In genomic region chr10:11282306-11282631, GRCm38 (mm10) we compare ENCODE assay signal across 8 mouse cellular contexts. TPM values are rescaled to one million over a fixed set of nuclear protein-coding genes. Genes with fewer than 3 reads are reported as not detected.
A peak's percentile ranks its signal among the peaks of the same experiment; 100 is the strongest.
DNase-seq lines count a peak whose midpoint lies in the region; ATAC-seq and TF ChIP-seq lines count a peak whose summit lies in the region.

No protein-coding gene starts in this region.

- TF ChIP-seq RAD21 in MEL (IDR thresholded peaks at IDR 0.05; ENCODE audit: low read depth, low read length): no peak

- intact Hi-C loops in heart, postnatal 36 days (cut with DNase I): loop anchor here (5.0 kb wide), 2 partner anchors 70 to 85 kb away; no protein-coding TSS in a partner anchor

- H3K4me3 ChIP-seq in heart, embryonic 11.5 days (ENCODE audit: low read depth, low read length): peak overlapping the region; percentile 89
- H3K4me3 ChIP-seq in MEL (ENCODE audit: control insufficient read depth in 1 of 2, insufficient read depth in 1 of 2, low read depth in 2 of 2, low read length in 2 of 2): peak overlapping the region; percentile 70 to 92
- H3K4me3 ChIP-seq in forebrain, embryonic 15.5 days: peak overlapping the region; percentile 97

- TF ChIP-seq EP300 in MEL (IDR thresholded peaks at IDR 0.05; ENCODE audit: low read depth in 1 of 2, low read length in 2 of 2): peak; percentile 8 to 22; a peak in 2 of 4 replicates

- no peaks in the 10 kb centered on the region for H3K36me3 ChIP-seq in heart, embryonic 11.5 days (ENCODE audit: control insufficient read depth, insufficient read depth, low read length)
- peaks cover 2 to 25% of the 10 kb centered on the region in 2 experiments; a peak in 2 of 4 replicates for H3K36me3 ChIP-seq in MEL (ENCODE audit: control insufficient read depth in 1 of 2, insufficient read depth in 2 of 2, low read length in 2 of 2)
- H3K36me3 ChIP-seq in forebrain, embryonic 15.5 days: no peaks in the 10 kb centered on the region

- H3K27me3 ChIP-seq in heart, embryonic 11.5 days (ENCODE audit: control insufficient read depth, insufficient read depth, low read length): no peaks in the 10 kb centered on the region
- H3K27me3 ChIP-seq in MEL (ENCODE audit: control insufficient read depth in 1 of 2, insufficient read depth in 2 of 2, low read length in 2 of 2): no peaks in the 10 kb centered on the region
- no peaks in the 10 kb centered on the region for H3K27me3 ChIP-seq in forebrain, embryonic 15.5 days

- 0 out of 2 replicates have a peak, but pooled peaks cover 4% of the 10 kb centered on the region for H3K4me1 ChIP-seq in heart, embryonic 11.5 days (ENCODE audit: control insufficient read depth, insufficient read depth, low read length)
- peaks cover 2 to 16% of the 10 kb centered on the region in 2 experiments for H3K4me1 ChIP-seq in MEL (ENCODE audit: control insufficient read depth in 1 of 2, insufficient read depth in 2 of 2, low read length in 2 of 2)
- peaks cover 16% of the 10 kb centered on the region for H3K4me1 ChIP-seq in forebrain, embryonic 15.5 days

- no peak for TF ChIP-seq POLR2A in MEL (IDR thresholded peaks at IDR 0.05; ENCODE audit: control insufficient read depth in 1 of 2, insufficient read depth in 1 of 2, low read depth in 1 of 2, low read length in 2 of 2, poor library complexity in 1 of 2)

- H3K4me2 ChIP-seq in heart, embryonic 11.5 days: peak overlapping the region; percentile 54
- H3K4me2 ChIP-seq in forebrain, embryonic 15.5 days (replicated peaks): peak overlapping the region; percentile 80

- 0 out of 2 replicates have a peak, but pooled peaks cover 2% of the 10 kb centered on the region for H3K9me3 ChIP-seq in heart, embryonic 11.5 days (replicated peaks; ENCODE audit: control insufficient read depth, low read length)
- no peaks in the 10 kb centered on the region for H3K9me3 ChIP-seq in MEL (replicated peaks; ENCODE audit: insufficient read depth, low read length)
- H3K9me3 ChIP-seq in forebrain, embryonic 15.5 days: no peaks in the 10 kb centered on the region

- no peak for TF ChIP-seq CTCF in MEL (IDR thresholded peaks at IDR 0.05 in 2 of 3, conservative IDR thresholded peaks at IDR 0.05 in 1 of 3; ENCODE audit: control insufficient read depth in 1 of 3, insufficient read depth in 1 of 3, low read depth in 2 of 3, low read length in 3 of 3, poor library complexity in 1 of 3, severe bottlenecking in 1 of 3)

- under 1% methylated on average over 4 of the region's 4 CpGs for WGBS in heart, embryonic 11.5 days (ENCODE audit: insufficient replicate concordance)
- WGBS in forebrain, embryonic 15.5 days: under 1% methylated on average over 4 of the region's 4 CpGs

- peak overlapping the region; percentile 99; the same call in 1 of the 2 replicates for H3K27ac ChIP-seq in heart, embryonic 11.5 days (ENCODE audit: low read depth, low read length)
- peak overlapping the region; percentile 56; the same call in 1 of the 2 replicates for H3K27ac ChIP-seq in MEL (ENCODE audit: control insufficient read depth, low read depth, low read length)
- peak overlapping the region; percentile 97; the same call in 1 of the 2 replicates for H3K27ac ChIP-seq in forebrain, embryonic 15.5 days (replicated peaks)

- ATAC-seq in heart, embryonic 11.5 days (replicated peaks; ENCODE audit: insufficient number of reproducible peaks, low FRiP score, low TSS enrichment): no peak
- no peak for ATAC-seq in forebrain, embryonic 15.5 days (replicated peaks)
- peak; percentile 13; the same call in 1 of the 2 replicates for ATAC-seq in megakaryocyte progenitor cell, adult 5-6 weeks (replicated peaks; ENCODE audit: poor library complexity)
- no peak for ATAC-seq in monocyte, adult 5-6 weeks (replicated peaks; ENCODE audit: insufficient number of reproducible peaks, low FRiP score, low TSS enrichment, poor library complexity, severe bottlenecking)

- H3K79me2 ChIP-seq in MEL (ENCODE audit: control insufficient read depth, insufficient read depth, low read length, poor library complexity): peaks cover 43% of the 10 kb centered on the region

- peak overlapping the region; percentile 97 for H3K9ac ChIP-seq in heart, embryonic 11.5 days (ENCODE audit: low read depth, low read length)
- H3K9ac ChIP-seq in MEL (ENCODE audit: control insufficient read depth, low read depth, low read length, poor library complexity, severe bottlenecking): peak overlapping the region; percentile 90
- H3K9ac ChIP-seq in forebrain, embryonic 15.5 days (replicated peaks): peak overlapping the region; percentile 85

- DNase-seq in heart, postnatal 36 days: no peak
- DNase-seq in MEL (ENCODE audit: low read depth, low spot score): peak; percentile 73
- DNase-seq in frontal cortex, postnatal 10 days (ENCODE audit: low spot score in 2 of 2): no peak
- no peak for DNase-seq in cerebellum, adult 9-10 months

TF ChIP-seq in MEL, 35 proteins besides CTCF, POLR2A, EP300 and RAD21:
- TF ChIP-seq USF1 (IDR thresholded peaks at IDR 0.05; ENCODE audit: low read depth, low read length) (no peak), MYB (IDR thresholded peaks at IDR 0.05; ENCODE audit: low read depth, low read length) (no peak), ETS1 (IDR thresholded peaks at IDR 0.05; ENCODE audit: low read depth, low read length) (peak; percentile 52; the same call in 1 of the 2 replicates), JUND (IDR thresholded peaks at IDR 0.05; ENCODE audit: low read depth, low read length) (no peak), ZMIZ1 (IDR thresholded peaks at IDR 0.05; ENCODE audit: low read depth, low read length) (no peak), SIN3A (IDR thresholded peaks at IDR 0.05; ENCODE audit: low read length) (peak; percentile 94), NELFE (IDR thresholded peaks at IDR 0.05; ENCODE audit: low read depth, low read length) (no peak), BHLHE40 (IDR thresholded peaks at IDR 0.05; ENCODE audit: borderline replicate concordance, low read depth, low read length) (no peak), USF2 (IDR thresholded peaks at IDR 0.05; ENCODE audit: borderline replicate concordance in 1 of 2, insufficient read depth in 1 of 2, low read depth in 1 of 2, low read length in 2 of 2) (no peak), ZNF384 (IDR thresholded peaks at IDR 0.05; ENCODE audit: low read depth, low read length) (0 out of 2 replicates have a peak, but pooled peaks have one; percentile 32), NRF1 (IDR thresholded peaks at IDR 0.05; ENCODE audit: insufficient read depth, low read depth, low read length, poor library complexity, severe bottlenecking) (no peak), GABPA (IDR thresholded peaks at IDR 0.05; ENCODE audit: low read depth, low read length) (0 out of 2 replicates have a peak, but pooled peaks have one; percentile 42), GATA1 (IDR thresholded peaks at IDR 0.05; ENCODE audit: low read depth, low read length) (no peak), E2F4 (IDR thresholded peaks at IDR 0.05; ENCODE audit: borderline replicate concordance, low read depth, low read length) (no peak), SMC3 (IDR thresholded peaks at IDR 0.05; ENCODE audit: low read depth, low read length) (no peak), POLR2AphosphoS5 (IDR thresholded peaks at IDR 0.05; ENCODE audit: borderline replicate concordance, low read depth, low read length) (no peak), HCFC1 (IDR thresholded peaks at IDR 0.05; ENCODE audit: low read depth, low read length) (0 out of 2 replicates have a peak, but pooled peaks have one; percentile 15), UBTF (IDR thresholded peaks at IDR 0.05; ENCODE audit: borderline replicate concordance, insufficient read depth, low read depth, low read length) (no peak), MEF2A (IDR thresholded peaks at IDR 0.05; ENCODE audit: extremely low read depth, insufficient replicate concordance, low read depth, low read length, poor library complexity, severe bottlenecking) (no peak), TBP (IDR thresholded peaks at IDR 0.05; ENCODE audit: low read depth, low read length) (0 out of 2 replicates have a peak, but pooled peaks have one; percentile 14), CHD2 (IDR thresholded peaks at IDR 0.05; ENCODE audit: low read length) (no peak), MYC (IDR thresholded peaks at IDR 0.05; ENCODE audit: low read depth, low read length) (peak; percentile 67), TCF12 (IDR thresholded peaks at IDR 0.05; ENCODE audit: low read depth, low read length) (no peak), CHD1 (IDR thresholded peaks at IDR 0.05; ENCODE audit: low read depth, low read length) (no peak; the same call in none of the 2 replicates), ZKSCAN1 (IDR thresholded peaks at IDR 0.05; ENCODE audit: low read depth, low read length) (no peak), MAX (IDR thresholded peaks at IDR 0.05; ENCODE audit: low read length) (peak; percentile 37; the same call in 1 of the 2 replicates), MXI1 (IDR thresholded peaks at IDR 0.05; ENCODE audit: low read depth, low read length) (peak; percentile 81; the same call in 1 of the 2 replicates), MAFK (IDR thresholded peaks at IDR 0.05; ENCODE audit: borderline replicate concordance, low read depth, low read length) (peak; percentile 57)
TF ChIP-seq in MEL: peak in this region for 10.

RNA-seq across cellular contexts. Expression of gene Fbxo30, which starts 1.1 kb away (rescaled TPM):
- polyA plus RNA-seq in heart, embryonic 11.5 days (2014; fragmentation: Nextera tagmentation; extraction: Ambion mirVana): 33.6 and 39.0 TPM in 2 replicates
- total RNA-seq in heart, postnatal 36 days (2021): 10 to 100 TPM; 26.1 to 33.5 TPM
- total RNA-seq in MEL (2012; rRNA removed): 10.1 and 12.2 TPM in 2 replicates
- polyA plus RNA-seq in MEL (2012; ENCODE audit: insufficient read depth in 1 of 2, insufficient read length in 2 of 2, low read depth in 1 of 2, low replicate concordance in 2 of 2, missing spikeins in 1 of 2): 10 to 100 TPM in 1 of 2 experiments, not detected in 1; 10.8 TPM
- polyA plus RNA-seq in forebrain, embryonic 15.5 days (2015; fragmentation: Nextera tagmentation; extraction: Ambion mirVana): 27.7 and 27.9 TPM in 2 replicates
- 13.3 and 15.4 TPM in 2 replicates for total RNA-seq in megakaryocyte progenitor cell, adult 5-6 weeks (2015)
- 9.6 and 12.3 TPM in 2 replicates for total RNA-seq in megakaryocyte progenitor cell, adult 5-6 weeks (2017)
- total RNA-seq in monocyte, adult 5-6 weeks (2017): 14.6 to 18.6 TPM (median 15.5 TPM) in 3 replicates
